Mouse (Mus musculus) right cerebral cortex, postnatal 14 days (tissue): ENCODE measurements at regions not wholly inside any gene's neighbourhood (a gene's known extent, or its start where the extent isn't known, plus 50 kb on each side); places are given as distances from the start of the nearest gene placed in this dataset.

Experiments
- DNase-seq: peaks from one replicate; pipeline ENCODE4 v3.0.0; 2022

- DNase-seq = no peak
Measured at GRCm38 (mm10) chr9:30183409-30183808, 220.5 kb upstream of the Ntm start.

- no peak for DNase-seq
Measured at GRCm38 (mm10) chr9:30184996-30185763, 222.2 kb upstream of the Ntm start.

GRCm38 (mm10) chr9:30186261-30186660, 223.3 kb upstream of the Ntm start:
- DNase-seq = no peak

- DNase-seq = no peak
Measured at GRCm38 (mm10) chr9:30190078-30190477, 227.1 kb upstream of the Ntm start.

GRCm38 (mm10) chr9:30191119-30191518, 228.2 kb upstream of the Ntm start:
- no peak for DNase-seq

- no peak for DNase-seq
Measured at GRCm38 (mm10) chr9:30191902-30192301, 229.0 kb upstream of the Ntm start.

- DNase-seq = no peak
Measured at GRCm38 (mm10) chr9:30194866-30195265, 231.9 kb upstream of the Ntm start.

GRCm38 (mm10) chr9:30202411-30202810, 224.5 kb upstream of the Snx19 start:
- no peak for DNase-seq

GRCm38 (mm10) chr9:30207631-30208030, 219.3 kb upstream of the Snx19 start:
- no peak for DNase-seq

GRCm38 (mm10) chr9:30209806-30210205, 217.1 kb upstream of the Snx19 start:
- no peak for DNase-seq

GRCm38 (mm10) chr9:30212471-30213075, 214.3 kb upstream of the Snx19 start:
- peak; percentile 42 for DNase-seq

GRCm38 (mm10) chr9:30234501-30235163, 192.3 kb upstream of the Snx19 start:
- DNase-seq = peak; percentile 25

- no peak for DNase-seq
Measured at GRCm38 (mm10) chr9:30235791-30236190, 191.1 kb upstream of the Snx19 start.

GRCm38 (mm10) chr9:30242107-30242506, 184.8 kb upstream of the Snx19 start:
- DNase-seq = no peak

- DNase-seq = peak; percentile 81
Measured at GRCm38 (mm10) chr9:30264533-30265168, 162.3 kb upstream of the Snx19 start.

GRCm38 (mm10) chr9:30271081-30271480, 155.8 kb upstream of the Snx19 start:
- no peak for DNase-seq

- no peak for DNase-seq
Measured at GRCm38 (mm10) chr9:30273836-30274235, 153.1 kb upstream of the Snx19 start.

GRCm38 (mm10) chr9:30278231-30278630, 148.7 kb upstream of the Snx19 start:
- no peak for DNase-seq

- DNase-seq = no peak
Measured at GRCm38 (mm10) chr9:30283080-30283770, 143.7 kb upstream of the Snx19 start.

GRCm38 (mm10) chr9:30283771-30284148, 143.1 kb upstream of the Snx19 start:
- DNase-seq = peak; percentile 24

- no peak for DNase-seq
Measured at GRCm38 (mm10) chr9:30284562-30285323, 142.2 kb upstream of the Snx19 start.

GRCm38 (mm10) chr9:30285324-30285599, 141.6 kb upstream of the Snx19 start:
- no peak for DNase-seq
